Mouse (Mus musculus) small intestine, adult 2 months (tissue): ENCODE results near the gene Anapc1. TPM values are rescaled to one million over a fixed set of nuclear protein-coding genes. Genes with fewer than 3 reads are reported as not detected.
A peak's percentile ranks its signal among the peaks of the same experiment; 100 is the strongest.

Experiments used
- H3K27ac ChIP-seq: fragments of 200-500 bp; 2 replicates; pipeline ENCODE4 v1.5.1; 2012; ENCODE audit warnings: low read depth, low read length, control low read depth, inconsistent platforms; ENCODE audit not compliant: insufficient read depth
- H3K27me3 ChIP-seq: fragments of 200-500 bp; 2 replicates; pipeline ENCODE4 v1.6.1; 2012; ENCODE audit warnings: mild to moderate bottlenecking, moderate library complexity, low read length, inconsistent platforms; ENCODE audit not compliant: control insufficient read depth, insufficient read depth
- H3K36me3 ChIP-seq: fragments of 200-500 bp; 2 replicates; pipeline ENCODE4 v1.6.1; 2012; ENCODE audit warnings: mild to moderate bottlenecking, low read length, control low read depth, inconsistent platforms; ENCODE audit not compliant: control insufficient read depth, insufficient read depth
- H3K4me1 ChIP-seq: fragments of 200-500 bp; 2 replicates; pipeline ENCODE4 v1.6.1; 2012; ENCODE audit warnings: low read length, inconsistent platforms, mixed read lengths; ENCODE audit not compliant: control insufficient read depth, insufficient read depth, insufficient read length
- H3K4me3 ChIP-seq: fragments of 200-500 bp; 2 replicates; pipeline ENCODE4 v1.5.1; 2012; ENCODE audit warnings: low read depth, mild to moderate bottlenecking, control low read depth, inconsistent platforms, low read length, moderate library complexity
- CTCF ChIP-seq: fragments of 200-500 bp; IDR thresholded peaks from 2 replicates; pipeline ENCODE4 v1.5.1; 2012; ENCODE audit warnings: low read depth, mild to moderate bottlenecking, control low read depth, inconsistent platforms, low read length, moderate library complexity, mixed read lengths; ENCODE audit not compliant: insufficient replicate concordance, insufficient read length; ENCODE audit errors: extremely low read depth
- POLR2A ChIP-seq: fragments of 200-500 bp; IDR thresholded peaks from 2 replicates; pipeline ENCODE4 v1.6.1; 2012; ENCODE audit warnings: low read depth, mild to moderate bottlenecking, control low read depth, inconsistent platforms, low read length, moderate library complexity
- WGBS: fragments of 180-500 bp; shearing (Covaris S2); methylation state at CpG from one replicate; pipeline ENCODE4 v1.1.7; 2018; 5-methylcytosine and 5-hydroxymethylcytosine counted together
- polyA plus RNA-seq: library from polyadenylated mRNA; depleted of rRNA; stranded (reverse); fragments of >200 nt; gene quantifications from 2 replicates; pipeline ENCODE4 v1.2.3, GENCODE M21; 2012

Anapc1 gene
- polyA plus RNA-seq, 1 experiment: 19.1 TPM

DNA sequence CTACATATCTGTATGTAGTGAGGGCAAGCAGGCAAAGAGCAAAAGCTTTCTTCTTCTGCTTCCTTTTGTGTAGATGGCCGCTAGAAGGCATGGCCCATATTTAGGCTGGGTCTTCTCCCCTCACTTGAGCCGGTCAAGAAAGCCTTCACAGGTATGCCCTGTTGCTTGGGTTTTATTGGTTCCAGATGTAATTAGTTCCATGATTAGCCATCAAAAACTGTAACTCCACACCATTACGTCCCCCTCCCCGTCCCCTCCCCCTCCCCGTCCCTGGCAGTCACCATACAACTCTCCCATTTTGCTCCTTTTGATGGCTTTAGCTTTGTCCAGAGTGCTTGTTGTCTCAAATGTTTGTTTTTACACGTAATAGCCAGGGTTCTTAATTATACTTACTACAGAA is 25.7 kb upstream of the Anapc1 start:
- H3K36me3 ChIP-seq: peaks cover 13% of the 10 kb centered on the region
- H3K4me1 ChIP-seq: peaks cover 54% of the 10 kb centered on the region
- 62% methylated on average over 6 of the region's 6 CpGs for WGBS
- H3K4me3 ChIP-seq: no peak overlapping the region
- no peak for TF ChIP-seq CTCF
- no peak for TF ChIP-seq POLR2A
- H3K27me3 ChIP-seq: no peaks in the 10 kb centered on the region
- no peak overlapping the region for H3K27ac ChIP-seq

DNA sequence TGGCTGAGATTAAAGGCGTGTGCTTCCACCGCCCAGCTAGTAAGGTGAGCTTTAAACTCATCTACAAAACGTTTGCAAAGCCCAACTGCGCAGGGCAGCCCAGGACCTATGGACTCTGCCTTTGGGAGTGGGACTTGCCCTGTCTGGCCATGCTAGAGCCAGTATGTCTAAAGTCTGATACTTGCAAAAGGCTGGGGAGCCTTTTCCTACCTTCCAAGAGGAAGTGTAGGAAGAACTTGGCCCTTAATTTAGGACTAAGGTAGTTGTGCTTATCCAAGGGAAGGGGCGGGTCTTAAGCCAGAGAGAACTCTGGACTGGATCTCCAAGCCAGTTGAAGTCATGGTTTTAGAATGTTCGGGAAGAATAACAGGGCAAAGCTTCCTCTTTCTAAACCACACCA is 23.4 kb upstream of the Anapc1 start:
- H3K4me3 ChIP-seq: no peak overlapping the region
- 26% methylated on average over 6 of the region's 6 CpGs for WGBS
- H3K27me3 ChIP-seq: no peaks in the 10 kb centered on the region
- peak overlapping the region; percentile 94 for H3K27ac ChIP-seq
- TF ChIP-seq POLR2A (no peak), CTCF (no peak)
- peaks cover 38% of the 10 kb centered on the region for H3K4me1 ChIP-seq
- peaks cover 10% of the 10 kb centered on the region for H3K36me3 ChIP-seq

DNA sequence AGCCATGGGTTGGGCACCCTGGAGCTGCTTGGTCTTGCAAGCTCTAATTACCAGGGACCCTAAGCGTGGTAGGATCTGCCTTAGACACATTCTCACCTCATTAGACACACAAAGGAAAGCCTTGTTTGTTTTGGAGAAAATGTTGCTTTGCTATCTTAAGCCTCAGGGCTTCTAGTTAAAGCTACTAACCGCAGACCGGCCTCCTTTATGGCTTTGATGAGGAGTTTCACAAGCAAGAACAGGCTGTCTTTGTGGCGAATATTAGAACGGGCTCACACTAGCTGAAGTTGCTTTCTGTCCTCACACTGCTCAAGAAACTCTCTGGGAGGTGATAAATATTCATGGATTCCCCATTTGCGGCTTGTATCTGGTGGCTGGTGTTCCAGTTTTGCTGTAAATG is 22.1 kb upstream of the Anapc1 start:
- Histone ChIP-seq H3K4me3 (no peak overlapping the region), H3K27me3 (no peaks in the 10 kb centered on the region), H3K4me1 (peaks cover 32% of the 10 kb centered on the region), H3K36me3 (peaks cover 18% of the 10 kb centered on the region), H3K27ac (peak overlapping the region; percentile 94)
- WGBS: 61% methylated on average over 6 of the region's 6 CpGs
- TF ChIP-seq POLR2A (no peak), CTCF (no peak)

DNA sequence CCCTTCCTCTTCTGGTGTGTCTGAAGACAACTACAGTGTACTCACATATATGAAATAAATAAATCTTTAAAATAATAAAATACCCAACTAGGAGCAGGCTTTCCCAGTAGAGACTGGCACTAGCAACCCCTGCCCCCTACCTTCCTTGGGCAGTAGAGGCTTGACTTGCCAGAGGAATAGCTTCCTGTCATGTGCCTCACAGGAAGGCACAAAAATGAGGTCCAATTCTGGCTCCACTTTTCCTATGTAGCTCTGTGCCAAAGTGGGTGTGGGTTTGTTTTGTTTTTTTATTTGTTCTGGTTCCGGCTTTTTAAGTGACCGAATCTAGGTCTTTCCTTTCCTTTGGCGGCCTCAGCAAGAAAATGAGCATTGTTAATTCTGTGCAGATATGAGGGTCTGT is 17.3 kb upstream of the Anapc1 start:
- no peak overlapping the region for H3K27ac ChIP-seq
- 85% methylated on average over 3 of the region's 3 CpGs for WGBS
- peaks cover 19% of the 10 kb centered on the region; the same call in 1 of the 2 replicates for H3K4me1 ChIP-seq
- H3K4me3 ChIP-seq: no peak overlapping the region
- H3K36me3 ChIP-seq: peaks cover 25% of the 10 kb centered on the region
- TF ChIP-seq CTCF (no peak), POLR2A (no peak)
- H3K27me3 ChIP-seq: no peaks in the 10 kb centered on the region

GRCm38 (mm10) chr2:128699201-128699885 is 12.2 kb upstream of the Anapc1 start:
- Histone ChIP-seq H3K4me3 (peak overlapping the region; percentile 87), H3K36me3 (peaks cover 11% of the 10 kb centered on the region; the same call in 1 of the 2 replicates), H3K4me1 (peaks cover 10% of the 10 kb centered on the region; the same call in 1 of the 2 replicates), H3K27ac (peak overlapping the region; percentile 94), H3K27me3 (no peaks in the 10 kb centered on the region)
- WGBS: 1% methylated on average over 24 of the region's 24 CpGs
- TF ChIP-seq CTCF (no peak), POLR2A (no peak)

- H3K4me3 ChIP-seq: peak within 1 kb of the TSS; percentile 87
- peaks cover 11% of the 10 kb centered on the region; the same call in 1 of the 2 replicates for H3K36me3 ChIP-seq
- H3K4me1 ChIP-seq: peaks cover 8% of the 10 kb centered on the region; the same call in 1 of the 2 replicates
- TF ChIP-seq CTCF (no peak), POLR2A (peak; percentile 99)
- peak within 1 kb of the TSS; percentile 99 for H3K27ac ChIP-seq
- WGBS: under 1% methylated on average over 30 of the region's 30 CpGs
- no peaks in the 10 kb centered on the region for H3K27me3 ChIP-seq
Observed at GRCm38 (mm10) chr2:128698693-128699181, 11.5 kb upstream of the Anapc1 start, which contains the start of gene Mertk. TSS of gene Mertk (plus strand) at chr2:128698956.

DNA sequence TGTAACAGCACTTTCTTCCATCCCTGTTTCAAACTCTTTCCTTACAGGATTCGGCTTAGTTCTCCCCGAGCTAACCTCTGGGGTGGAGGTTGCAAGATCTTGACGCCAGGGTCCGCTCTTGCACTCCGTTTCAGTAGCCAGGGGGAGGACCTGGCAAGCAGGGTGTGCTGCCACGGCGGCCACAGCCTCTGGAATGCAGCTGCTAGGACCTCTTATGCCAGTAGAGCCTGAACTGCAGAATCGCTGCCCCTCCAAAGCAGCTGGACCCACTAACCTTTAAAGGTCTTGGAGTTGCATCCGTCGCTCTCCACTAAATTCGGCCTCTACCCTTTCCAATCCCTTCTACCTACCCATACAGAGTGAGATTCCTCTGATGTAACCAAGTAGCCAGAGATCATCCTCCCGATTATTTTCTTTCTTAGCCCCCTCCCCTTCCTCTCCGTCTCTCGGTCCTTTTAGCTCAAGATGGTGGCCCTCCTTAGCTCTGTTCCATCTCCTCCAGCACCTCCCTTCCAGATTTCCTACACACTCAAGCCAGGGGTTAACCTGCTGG is 11.0 kb upstream of the Anapc1 start:
- TF ChIP-seq POLR2A (no peak), CTCF (peak; percentile 80; the same call in 1 of the 2 replicates)
- peak overlapping the region; percentile 99 for H3K27ac ChIP-seq
- WGBS: 0% methylated on average over 14 of the region's 14 CpGs

More for the DNA sequence above, 11.0 kb upstream of the Anapc1 start:
- Histone ChIP-seq H3K36me3 (peaks cover 9% of the 10 kb centered on the region; the same call in 1 of the 2 replicates), H3K4me3 (peak overlapping the region; percentile 87), H3K27me3 (no peaks in the 10 kb centered on the region), H3K4me1 (peaks cover 6% of the 10 kb centered on the region; the same call in 1 of the 2 replicates)
